Mouse (Mus musculus) large intestine, adult 2 months (tissue): ENCODE measurements around the gene Gdap1l1. TPM values are rescaled to one million over a fixed set of nuclear protein-coding genes. Genes with fewer than 3 reads are reported as not detected.

Experiments used
- DNase-seq: peaks from one replicate; pipeline ENCODE4 v3.0.0-alpha.2; 2012; ENCODE audit warnings: low read depth, low spot score
- WGBS: fragments of 180-500 bp; shearing (Covaris S2); methylation state at CpG from one replicate; pipeline ENCODE4 v1.1.7; 2018; 5-methylcytosine and 5-hydroxymethylcytosine counted together
- polyA plus RNA-seq: library from polyadenylated mRNA; depleted of rRNA; stranded (reverse); fragments of >200 nt; gene quantifications from 2 replicates; pipeline ENCODE4 v1.2.3, GENCODE M21; 2012; rRNA removed

Gdap1l1 gene
- polyA plus RNA-seq, 1 experiment, result 0.86 TPM

GRCm38 (mm10) chr2:163493031-163493430 lies 54.8 kb downstream of the Gdap1l1 start:
- 71% methylated on average over 5 of the region's 5 CpGs for WGBS
- no peak for DNase-seq

- WGBS, result 6% methylated on average over 5 of the region's 5 CpGs
- no peak for DNase-seq
These were observed 55.7 kb downstream of the Gdap1l1 start for GRCm38 (mm10) chr2:163493976-163494375.

- 28% methylated on average over 6 of the region's 6 CpGs for WGBS
- DNase-seq, result no peak
These were observed 56.2 kb downstream of the Gdap1l1 start for GRCm38 (mm10) chr2:163494456-163494855.

GRCm38 (mm10) chr2:163502219-163502618 lies 63.9 kb downstream of the Gdap1l1 start:
- 66% methylated on average over 2 of the region's 2 CpGs for WGBS
- no peak for DNase-seq

GRCm38 (mm10) chr2:163503191-163503590 lies 64.9 kb downstream of the Gdap1l1 start:
- 27% methylated on average over 7 of the region's 7 CpGs for WGBS
- no peak for DNase-seq

Other genes starting within 250 kb of the Gdap1l1 start
- gene Tox2, start 235.4 kb upstream of the Gdap1l1 start, polyA plus RNA-seq, result 3.4 and 5.9 TPM in 2 replicates
- 17.8 and 18.1 TPM in 2 replicates for gene Jph2, start 40.5 kb upstream of the Gdap1l1 start, polyA plus RNA-seq
- gene Oser1, start 13.8 kb upstream of the Gdap1l1 start, polyA plus RNA-seq, result 19.8 and 22.8 TPM in 2 replicates
- gene Fitm2, start 34.2 kb downstream of the Gdap1l1 start, polyA plus RNA-seq, result 6.3 and 6.6 TPM in 2 replicates
- 3.2 and 4.6 TPM in 2 replicates for gene R3hdml, start 53.8 kb downstream of the Gdap1l1 start, polyA plus RNA-seq
- 330 and 464 TPM in 2 replicates for gene Hnf4a, start 68.3 kb downstream of the Gdap1l1 start, polyA plus RNA-seq
- 11.0 and 20.0 TPM in 2 replicates for gene Ttpal, start 163.8 kb downstream of the Gdap1l1 start, polyA plus RNA-seq
- gene Serinc3, start 206.7 kb downstream of the Gdap1l1 start, polyA plus RNA-seq, result 292 and 419 TPM in 2 replicates
- gene Pkig, start 219.9 kb downstream of the Gdap1l1 start, polyA plus RNA-seq, result 107 TPM in 2 replicates